Mouse (Mus musculus): ENCODE results near the gene Mroh2a. TPM values are rescaled to one million over a fixed set of nuclear protein-coding genes. Genes with fewer than 3 reads are reported as not detected.
A peak's percentile ranks its signal among the peaks of the same experiment; 100 is the strongest.

The Mroh2a gene
- polyA plus RNA-seq, 1 experiment from 2014 or later: 2.2 TPM

DNA sequence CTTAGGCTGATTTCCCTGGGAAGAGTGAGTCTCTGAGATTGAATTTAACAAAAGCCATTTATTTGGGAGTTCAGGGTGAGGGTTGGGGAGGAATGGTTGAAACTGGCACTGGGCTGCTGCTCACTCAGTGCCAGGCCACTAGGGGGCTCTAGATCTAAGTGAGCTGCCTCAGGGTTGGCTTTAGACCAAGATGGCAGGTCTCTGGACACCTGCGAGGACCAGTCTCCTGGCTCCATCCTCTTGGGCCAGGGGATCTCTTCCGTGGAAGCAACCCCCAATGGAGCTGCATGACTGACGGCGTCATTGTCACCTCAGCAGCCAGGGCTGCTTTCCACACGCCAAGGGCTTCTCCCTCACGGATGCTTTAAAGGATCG is 58.1 kb downstream of the Mroh2a start:
- no peaks in the 10 kb centered on the region for H3K27me3 ChIP-seq
- H3K4me1 ChIP-seq: no peaks in the 10 kb centered on the region
- peaks cover 5% of the 10 kb centered on the region; the same call in 1 of the 2 replicates for H3K9me3 ChIP-seq
- H3K4me2 ChIP-seq: no peak overlapping the region
- H3K9ac ChIP-seq: no peak overlapping the region
- H3K36me3 ChIP-seq: no peaks in the 10 kb centered on the region
- 0 out of 2 replicates have a peak, but pooled peaks have one; percentile 1 for ATAC-seq (ENCODE audit: insufficient number of reproducible peaks, low FRiP score, low TSS enrichment, low read depth)
- H3K4me3 ChIP-seq: no peak overlapping the region
- WGBS: 62% methylated on average over 7 of the region's 7 CpGs
- no peak overlapping the region for H3K27ac ChIP-seq

DNA sequence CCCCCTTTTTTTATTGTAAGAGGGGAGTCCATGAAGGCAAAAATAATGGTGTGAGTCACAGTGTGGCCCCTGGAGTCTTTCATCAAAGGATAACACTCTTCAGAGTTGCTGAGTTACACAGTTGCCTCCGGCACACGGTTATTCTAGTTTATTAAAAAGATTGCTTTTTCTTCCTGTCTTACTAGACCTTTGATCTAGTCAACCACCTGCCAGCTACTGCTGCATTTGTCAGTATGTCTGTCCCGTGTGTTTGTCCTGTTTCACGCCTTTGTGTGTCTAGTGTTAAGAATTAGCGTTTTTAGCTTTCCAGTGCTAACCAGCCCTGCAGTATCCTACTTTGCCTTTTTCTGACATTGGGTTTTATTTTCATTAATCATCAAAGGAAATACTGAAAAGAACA is 58.9 kb downstream of the Mroh2a start:
- ATAC-seq (ENCODE audit: insufficient number of reproducible peaks, low FRiP score, low TSS enrichment, low read depth): no peak
- Histone ChIP-seq H3K27me3 (no peaks in the 10 kb centered on the region), H3K9me3 (peaks cover 5% of the 10 kb centered on the region; the same call in 1 of the 2 replicates), H3K4me1 (no peaks in the 10 kb centered on the region), H3K4me2 (no peak overlapping the region), H3K27ac (no peak overlapping the region), H3K36me3 (no peaks in the 10 kb centered on the region), H3K4me3 (no peak overlapping the region), H3K9ac (no peak overlapping the region)
- 66% methylated on average over 5 of the region's 5 CpGs for WGBS

DNA sequence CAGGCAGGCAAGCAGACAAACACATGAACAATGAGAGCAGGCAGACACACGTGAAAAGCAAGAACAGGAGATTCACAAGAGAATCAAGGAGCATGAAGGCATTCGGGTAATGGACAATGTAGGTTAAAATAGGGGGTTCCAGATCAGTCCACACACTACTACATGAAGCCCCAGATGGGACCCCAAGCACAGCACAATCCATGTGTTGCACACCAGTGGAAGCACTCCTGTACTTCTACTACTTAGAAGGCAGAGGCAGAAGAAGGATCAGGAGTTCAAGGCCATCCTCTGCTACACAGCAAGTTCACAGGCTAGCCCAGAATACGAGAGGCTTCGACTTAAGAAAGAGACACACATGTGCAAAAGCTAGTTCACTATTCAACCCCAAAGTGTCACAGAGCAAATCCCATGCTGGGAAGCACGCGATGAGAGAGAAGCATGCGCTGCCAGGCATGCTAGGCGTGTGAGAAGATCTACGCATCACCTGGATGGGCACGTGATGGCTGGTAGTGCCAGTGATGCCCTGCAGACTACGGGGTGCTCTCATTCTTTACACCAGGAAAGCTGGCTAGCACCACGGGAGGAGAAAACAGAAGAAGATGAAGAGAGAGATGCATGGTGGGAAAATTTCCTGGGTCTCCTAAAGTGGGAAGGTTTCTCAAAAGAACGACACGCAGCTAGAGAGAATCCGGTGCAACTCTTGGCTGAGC is 59.5 kb downstream of the Mroh2a start:
- H3K27ac ChIP-seq: no peak overlapping the region
- no peak overlapping the region for H3K4me3 ChIP-seq
- H3K9me3 ChIP-seq: peaks cover 7% of the 10 kb centered on the region
- H3K4me2 ChIP-seq: no peak overlapping the region
- H3K4me1 ChIP-seq: no peaks in the 10 kb centered on the region
- no peak overlapping the region for H3K9ac ChIP-seq
- H3K27me3 ChIP-seq: no peaks in the 10 kb centered on the region
- no peaks in the 10 kb centered on the region for H3K36me3 ChIP-seq
- ATAC-seq (ENCODE audit: insufficient number of reproducible peaks, low FRiP score, low TSS enrichment, low read depth): no peak
- 80% methylated on average over 15 of the region's 15 CpGs for WGBS

GRCm38 (mm10) chr1:88286887-88287696 is 60.3 kb downstream of the Mroh2a start:
- WGBS: 72% methylated on average over 13 of the region's 13 CpGs
- H3K9ac ChIP-seq: no peak overlapping the region
- ATAC-seq (ENCODE audit: insufficient number of reproducible peaks, low FRiP score, low TSS enrichment, low read depth): no peak

DNA sequence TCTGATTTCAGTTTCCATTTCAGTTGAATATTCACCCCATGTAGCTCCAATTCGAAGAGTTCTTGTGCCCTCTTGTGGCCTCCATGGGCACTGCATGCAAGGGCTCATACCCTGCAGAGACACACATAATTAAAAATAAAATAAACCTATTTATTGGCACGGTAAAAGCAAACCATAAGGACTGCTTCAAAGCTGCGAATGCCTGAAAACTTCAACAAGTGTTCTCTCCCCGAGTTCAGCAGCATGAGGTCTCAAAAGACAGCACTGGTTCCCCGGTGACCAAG is 60.9 kb downstream of the Mroh2a start:
- Histone ChIP-seq H3K4me3 (no peak overlapping the region), H3K27ac (no peak overlapping the region), H3K9me3 (peaks cover 16% of the 10 kb centered on the region), H3K9ac (no peak overlapping the region), H3K4me2 (no peak overlapping the region), H3K4me1 (no peaks in the 10 kb centered on the region), H3K27me3 (no peaks in the 10 kb centered on the region), H3K36me3 (no peaks in the 10 kb centered on the region)
- 30% methylated on average over 5 of the region's 5 CpGs for WGBS
- ATAC-seq (ENCODE audit: insufficient number of reproducible peaks, low FRiP score, low TSS enrichment, low read depth): no peak

More at GRCm38 (mm10) chr1:88286887-88287696, 60.3 kb downstream of the Mroh2a start:
- Histone ChIP-seq H3K4me1 (no peaks in the 10 kb centered on the region), H3K9me3 (peaks cover 15% of the 10 kb centered on the region), H3K27ac (no peak overlapping the region), H3K36me3 (no peaks in the 10 kb centered on the region), H3K4me2 (no peak overlapping the region), H3K27me3 (no peaks in the 10 kb centered on the region), H3K4me3 (no peak overlapping the region)

DNA sequence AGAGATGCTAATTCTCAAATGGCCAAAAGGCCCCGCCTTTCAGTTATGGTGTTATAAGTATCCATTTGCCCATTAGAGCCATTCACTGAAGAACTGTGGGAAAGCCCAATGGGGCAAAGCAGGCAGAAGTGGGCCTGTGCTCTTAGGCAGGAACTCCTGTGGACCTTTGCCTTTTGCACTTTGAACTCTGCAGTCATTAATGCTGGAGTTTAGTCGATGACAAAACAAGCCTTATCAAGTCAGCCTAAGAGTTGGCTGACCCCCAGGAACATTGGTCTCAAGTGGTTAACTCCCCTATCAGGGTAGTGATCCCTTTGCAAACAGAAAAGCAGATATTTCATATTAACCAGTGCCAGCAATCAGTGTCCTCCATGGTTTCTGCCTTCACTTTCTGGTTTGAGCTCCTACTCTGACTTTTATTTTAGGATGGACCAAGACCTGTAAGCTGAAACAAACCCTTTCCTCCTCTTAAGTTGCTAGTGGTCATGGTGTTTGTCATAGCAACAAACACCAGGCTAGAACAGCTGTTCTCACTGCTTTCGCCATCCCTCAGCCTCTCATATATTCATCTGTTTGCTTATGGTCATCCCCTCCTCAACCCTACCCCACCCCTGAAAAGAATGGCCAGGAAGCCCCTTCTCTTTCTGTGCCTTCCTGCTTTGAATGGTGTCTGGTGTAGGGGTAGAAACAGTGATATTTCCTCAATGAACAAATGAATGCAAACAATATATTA is 61.4 kb downstream of the Mroh2a start:
- H3K4me1 ChIP-seq: no peaks in the 10 kb centered on the region
- H3K4me3 ChIP-seq: no peak overlapping the region
- WGBS: 39% methylated on average over 3 of the region's 3 CpGs
- H3K27ac ChIP-seq: no peak overlapping the region
- H3K9ac ChIP-seq: no peak overlapping the region
- ATAC-seq (ENCODE audit: insufficient number of reproducible peaks, low FRiP score, low TSS enrichment, low read depth): no peak
- H3K27me3 ChIP-seq: no peaks in the 10 kb centered on the region
- no peak overlapping the region for H3K4me2 ChIP-seq
- peaks cover 16% of the 10 kb centered on the region for H3K9me3 ChIP-seq
- H3K36me3 ChIP-seq: no peaks in the 10 kb centered on the region

DNA sequence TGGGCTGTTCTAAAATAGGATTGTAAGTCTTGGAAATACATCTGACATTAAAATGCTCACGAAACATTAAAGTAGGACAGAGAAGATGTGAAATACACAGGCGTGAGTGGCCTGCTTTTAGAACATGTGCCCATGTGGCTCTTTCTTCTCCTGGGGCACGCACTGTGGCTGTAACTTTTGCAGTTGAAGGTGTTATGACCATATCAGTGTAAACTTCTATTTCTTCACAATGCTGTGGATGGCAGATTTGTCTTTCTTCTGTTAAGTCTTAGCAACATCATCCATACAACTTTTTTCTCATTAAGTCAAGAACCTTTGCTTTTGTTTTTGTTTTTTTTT is 62.0 kb downstream of the Mroh2a start:
- 70% methylated on average over 3 of the region's 3 CpGs for WGBS
- Histone ChIP-seq H3K9me3 (peaks cover 16% of the 10 kb centered on the region), H3K36me3 (no peaks in the 10 kb centered on the region), H3K27ac (no peak overlapping the region), H3K27me3 (no peaks in the 10 kb centered on the region), H3K4me1 (no peaks in the 10 kb centered on the region), H3K4me2 (no peak overlapping the region), H3K9ac (no peak overlapping the region), H3K4me3 (no peak overlapping the region)
- no peak for ATAC-seq (ENCODE audit: insufficient number of reproducible peaks, low FRiP score, low TSS enrichment, low read depth)

DNA sequence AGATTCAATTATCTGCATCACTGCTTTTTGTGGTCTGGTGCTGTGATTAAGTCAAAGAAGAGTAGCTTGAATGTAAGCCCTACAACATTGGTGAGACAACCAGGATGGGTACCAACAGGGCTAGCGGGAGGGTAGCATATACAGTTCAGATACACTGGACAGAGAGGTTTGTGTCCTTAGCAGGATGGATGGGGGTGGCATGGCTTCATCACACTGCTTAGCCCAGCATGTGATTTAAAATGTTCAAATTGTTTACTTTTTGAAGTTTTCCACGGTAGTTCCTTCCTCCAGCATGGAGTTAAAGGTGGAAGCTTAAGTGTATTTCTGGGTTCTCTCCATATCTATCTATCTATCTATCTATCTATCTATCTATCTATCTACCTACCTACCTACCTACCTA is 62.4 kb downstream of the Mroh2a start:
- 45% methylated on average over 2 of the region's 2 CpGs for WGBS
- H3K9me3 ChIP-seq: peaks cover 16% of the 10 kb centered on the region

GRCm38 (mm10) chr1:88289917-88290316 is 63.1 kb downstream of the Mroh2a start:
- no peak overlapping the region for H3K4me3 ChIP-seq
- WGBS: 40% methylated on average over 4 of the region's 4 CpGs
- H3K4me2 ChIP-seq: no peak overlapping the region
- H3K9ac ChIP-seq: no peak overlapping the region
- H3K36me3 ChIP-seq: no peaks in the 10 kb centered on the region
- no peaks in the 10 kb centered on the region for H3K27me3 ChIP-seq
- H3K27ac ChIP-seq: no peak overlapping the region
- ATAC-seq (ENCODE audit: insufficient number of reproducible peaks, low FRiP score, low TSS enrichment, low read depth): no peak
- H3K9me3 ChIP-seq: peaks cover 14% of the 10 kb centered on the region
- no peaks in the 10 kb centered on the region for H3K4me1 ChIP-seq

More for the DNA sequence above, 62.4 kb downstream of the Mroh2a start:
- no peaks in the 10 kb centered on the region for H3K36me3 ChIP-seq
- ATAC-seq (ENCODE audit: insufficient number of reproducible peaks, low FRiP score, low TSS enrichment, low read depth): no peak
- no peak overlapping the region for H3K9ac ChIP-seq
- no peak overlapping the region for H3K4me3 ChIP-seq
- H3K27me3 ChIP-seq: no peaks in the 10 kb centered on the region
- H3K4me2 ChIP-seq: no peak overlapping the region
- H3K27ac ChIP-seq: no peak overlapping the region
- H3K4me1 ChIP-seq: no peaks in the 10 kb centered on the region

- Histone ChIP-seq H3K4me2 (no peak overlapping the region), H3K4me3 (no peak overlapping the region), H3K27ac (no peak overlapping the region), H3K9ac (no peak overlapping the region), H3K27me3 (no peaks in the 10 kb centered on the region), H3K4me1 (no peaks in the 10 kb centered on the region), H3K9me3 (peaks cover 11% of the 10 kb centered on the region; the same call in 1 of the 2 replicates), H3K36me3 (no peaks in the 10 kb centered on the region)
- no peak for ATAC-seq (ENCODE audit: insufficient number of reproducible peaks, low FRiP score, low TSS enrichment, low read depth)
- 64% methylated on average over 1 of the region's 1 CpGs for WGBS
Measured at GRCm38 (mm10) chr1:88290511-88290910, 63.7 kb downstream of the Mroh2a start.

GRCm38 (mm10) chr1:88291409-88292005 is 64.7 kb downstream of the Mroh2a start:
- H3K9ac ChIP-seq: no peak overlapping the region
- H3K27me3 ChIP-seq: no peaks in the 10 kb centered on the region
- H3K4me2 ChIP-seq: no peak overlapping the region
- no peaks in the 10 kb centered on the region for H3K4me1 ChIP-seq
- 59% methylated on average over 3 of the region's 3 CpGs for WGBS
- 0 out of 2 replicates have a peak, but pooled peaks have one; percentile 7 for ATAC-seq (ENCODE audit: insufficient number of reproducible peaks, low FRiP score, low TSS enrichment, low read depth)
- no peak overlapping the region for H3K4me3 ChIP-seq
- H3K27ac ChIP-seq: no peak overlapping the region
- H3K36me3 ChIP-seq: no peaks in the 10 kb centered on the region
- H3K9me3 ChIP-seq: peaks cover 11% of the 10 kb centered on the region; the same call in 1 of the 2 replicates
